Mouse (Mus musculus) small intestine, adult 2 months (tissue): ENCODE measurements around the gene Caskin1.

ENCODE experiments used
- CTCF ChIP-seq: fragments of 200-500 bp; IDR thresholded peaks from 2 replicates; pipeline ENCODE4 v1.5.1; 2012; ENCODE audit warnings: low read depth, mild to moderate bottlenecking, control low read depth, inconsistent platforms, low read length, moderate library complexity, mixed read lengths; ENCODE audit not compliant: insufficient replicate concordance, insufficient read length; ENCODE audit errors: extremely low read depth
- POLR2A ChIP-seq: fragments of 200-500 bp; IDR thresholded peaks from 2 replicates; pipeline ENCODE4 v1.6.1; 2012; ENCODE audit warnings: low read depth, mild to moderate bottlenecking, control low read depth, inconsistent platforms, low read length, moderate library complexity

- TF ChIP-seq POLR2A (no peak), CTCF (no peak)
Measured at GRCm38 (mm10) chr17:24524734-24525133, 36.3 kb downstream of the Caskin1 start.
